Mouse (Mus musculus): ENCODE measurements around the gene Dlx3. TPM values are rescaled to one million over a fixed set of nuclear protein-coding genes. Genes with fewer than 3 reads are reported as not detected.

The Dlx3 gene
- polyA plus RNA-seq, 1 experiment from 2014 or later: 0.60 TPM

DNA sequence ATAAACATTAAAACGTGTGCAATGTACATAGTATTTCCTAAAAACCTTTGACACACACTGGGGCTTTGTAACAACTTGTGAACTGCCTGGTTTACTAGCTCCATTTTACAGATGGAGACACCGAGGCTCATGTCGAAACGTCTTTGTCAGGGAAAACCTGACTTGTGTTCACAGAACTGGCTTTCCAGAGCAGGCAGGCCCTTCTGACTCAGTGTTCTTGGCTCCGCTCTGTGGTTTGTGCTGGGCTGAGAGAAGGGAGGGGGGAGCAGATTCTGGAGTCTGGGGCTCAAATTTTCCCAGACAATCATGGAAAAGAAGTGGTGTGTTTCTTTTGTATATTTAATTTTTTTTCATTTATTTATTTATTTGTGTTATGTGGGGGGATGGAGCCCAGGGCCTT is 33.8 kb downstream of the Dlx3 start:
- Histone ChIP-seq H3K4me1 (replicated peaks) (peaks cover 4% of the 10 kb centered on the region), H3K4me2 (replicated peaks) (no peak overlapping the region), H3K9me3 (no peaks in the 10 kb centered on the region), H3K4me3 (replicated peaks) (no peak overlapping the region), H3K36me3 (no peaks in the 10 kb centered on the region), H3K27me3 (replicated peaks) (peaks cover 46% of the 10 kb centered on the region), H3K9ac (no peak overlapping the region), H3K27ac (no peak overlapping the region)
- ATAC-seq: no peak
- WGBS: 72% methylated on average over 5 of the region's 5 CpGs

DNA sequence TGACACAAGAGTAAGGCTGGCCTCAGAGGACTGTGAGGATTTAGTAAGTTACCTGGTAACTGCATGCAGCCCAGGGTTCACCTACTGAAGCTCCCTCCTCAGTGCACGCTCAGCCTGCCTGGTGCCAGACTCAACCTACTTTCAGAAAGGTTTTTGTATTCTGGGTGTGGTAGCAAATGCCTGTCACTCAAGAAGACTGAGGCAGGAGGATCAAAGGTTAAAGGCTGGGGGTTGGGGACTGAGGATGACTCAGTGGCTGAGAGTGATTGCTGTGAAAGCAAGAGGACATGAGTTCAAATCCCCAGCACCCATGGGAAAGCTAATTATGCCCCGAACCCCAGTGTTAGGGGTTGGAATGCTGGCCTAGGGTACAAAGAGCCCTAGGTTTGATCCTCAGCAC is 35.6 kb downstream of the Dlx3 start:
- Histone ChIP-seq H3K4me2 (replicated peaks) (no peak overlapping the region), H3K9ac (no peak overlapping the region), H3K4me1 (replicated peaks) (peaks cover 2% of the 10 kb centered on the region), H3K27ac (no peak overlapping the region), H3K9me3 (no peaks in the 10 kb centered on the region), H3K36me3 (no peaks in the 10 kb centered on the region), H3K27me3 (replicated peaks) (peaks cover 33% of the 10 kb centered on the region), H3K4me3 (replicated peaks) (no peak overlapping the region)
- WGBS: 76% methylated on average over 2 of the region's 2 CpGs
- no peak for ATAC-seq

DNA sequence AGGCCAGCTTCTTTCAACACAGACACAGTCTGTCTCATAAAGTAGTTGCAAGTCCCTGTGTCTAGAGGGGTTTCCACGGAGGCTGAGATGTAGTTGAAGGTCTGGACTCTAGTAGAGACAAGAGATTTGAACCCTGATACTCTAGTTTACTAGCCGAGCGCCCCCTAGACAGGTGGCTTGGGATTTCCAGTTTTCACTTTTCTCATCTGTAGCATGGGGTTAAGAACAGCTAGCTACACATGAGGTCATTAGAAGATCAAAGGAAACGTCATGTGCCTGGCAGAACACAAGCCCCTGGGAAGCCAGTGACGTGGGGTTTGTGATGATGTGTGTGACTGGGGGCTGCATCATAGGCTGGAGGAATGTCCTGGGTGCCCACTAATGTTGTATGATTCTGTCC is 37.4 kb downstream of the Dlx3 start:
- WGBS: 63% methylated on average over 5 of the region's 5 CpGs

DNA sequence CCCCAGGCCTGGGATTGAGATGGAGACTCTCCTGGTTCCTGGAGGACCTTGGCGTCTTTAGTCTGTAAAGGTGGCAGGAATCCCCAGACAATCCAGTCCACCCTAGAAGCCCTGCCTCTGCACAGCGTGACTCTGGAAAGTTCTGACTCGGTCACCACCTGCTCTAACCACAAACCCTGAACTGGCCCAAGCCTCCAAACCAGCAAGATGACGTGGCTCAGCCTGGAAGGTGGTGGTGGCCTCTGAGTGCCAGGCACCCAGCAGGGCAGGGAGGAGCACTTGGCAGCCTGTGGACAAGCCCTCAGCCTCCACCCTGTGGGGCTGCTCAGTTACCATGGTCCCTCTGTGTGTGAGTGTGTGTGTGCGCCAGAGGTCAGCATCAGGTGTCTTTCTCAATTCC is 38.0 kb downstream of the Dlx3 start:
- H3K9me3 ChIP-seq: no peaks in the 10 kb centered on the region
- H3K27ac ChIP-seq: no peak overlapping the region
- no peak overlapping the region for H3K4me3 ChIP-seq (replicated peaks)
- no peak overlapping the region for H3K9ac ChIP-seq
- H3K36me3 ChIP-seq: no peaks in the 10 kb centered on the region
- no peaks in the 10 kb centered on the region for H3K4me1 ChIP-seq (replicated peaks)
- no peak for ATAC-seq
- WGBS: 77% methylated on average over 5 of the region's 5 CpGs
- H3K27me3 ChIP-seq (replicated peaks): peaks cover 10% of the 10 kb centered on the region
- H3K4me2 ChIP-seq (replicated peaks): no peak overlapping the region

More for the DNA sequence above, 37.4 kb downstream of the Dlx3 start:
- ATAC-seq: no peak
- Histone ChIP-seq H3K27me3 (replicated peaks) (peaks cover 15% of the 10 kb centered on the region), H3K4me1 (replicated peaks) (no peaks in the 10 kb centered on the region), H3K36me3 (no peaks in the 10 kb centered on the region), H3K27ac (no peak overlapping the region), H3K4me2 (replicated peaks) (no peak overlapping the region), H3K9me3 (no peaks in the 10 kb centered on the region), H3K9ac (no peak overlapping the region), H3K4me3 (replicated peaks) (no peak overlapping the region)

DNA sequence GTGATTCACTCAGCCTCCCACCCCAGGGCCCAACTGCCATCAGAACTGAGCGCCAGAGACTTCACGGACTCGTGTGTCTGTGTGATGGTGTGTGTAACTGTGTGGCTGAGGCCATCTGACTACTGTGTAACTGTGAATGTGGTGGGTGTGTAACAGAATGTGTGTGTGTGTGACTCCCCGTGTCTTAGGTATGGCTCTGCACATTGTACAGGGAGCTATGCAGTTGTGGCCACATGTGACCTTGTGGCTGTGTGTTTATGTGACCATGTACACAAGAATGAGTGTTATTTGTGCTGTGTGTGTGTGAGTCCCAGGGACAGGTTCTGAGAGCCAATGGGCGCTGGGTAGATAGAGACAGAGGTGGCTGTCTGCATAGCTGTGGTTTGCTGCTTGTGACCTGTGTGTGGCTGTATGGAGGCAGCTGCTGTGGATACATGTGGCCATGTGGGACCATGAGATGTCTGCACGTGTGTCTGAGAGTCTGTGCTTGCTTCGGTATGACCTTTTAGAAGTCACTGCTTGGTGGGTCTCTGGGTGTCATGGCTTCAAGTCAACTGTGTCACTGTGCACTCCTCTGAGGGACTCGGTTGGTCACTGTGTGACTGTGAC is 39.9 kb downstream of the Dlx3 start:
- Histone ChIP-seq H3K27me3 (replicated peaks) (0 out of 2 replicates have a peak, but pooled peaks cover 5% of the 10 kb centered on the region), H3K9me3 (no peaks in the 10 kb centered on the region), H3K4me1 (replicated peaks) (no peaks in the 10 kb centered on the region), H3K27ac (no peak overlapping the region), H3K36me3 (no peaks in the 10 kb centered on the region), H3K4me2 (replicated peaks) (no peak overlapping the region), H3K4me3 (replicated peaks) (no peak overlapping the region), H3K9ac (no peak overlapping the region)
- WGBS: 87% methylated on average over 8 of the region's 8 CpGs
- ATAC-seq: no peak

DNA sequence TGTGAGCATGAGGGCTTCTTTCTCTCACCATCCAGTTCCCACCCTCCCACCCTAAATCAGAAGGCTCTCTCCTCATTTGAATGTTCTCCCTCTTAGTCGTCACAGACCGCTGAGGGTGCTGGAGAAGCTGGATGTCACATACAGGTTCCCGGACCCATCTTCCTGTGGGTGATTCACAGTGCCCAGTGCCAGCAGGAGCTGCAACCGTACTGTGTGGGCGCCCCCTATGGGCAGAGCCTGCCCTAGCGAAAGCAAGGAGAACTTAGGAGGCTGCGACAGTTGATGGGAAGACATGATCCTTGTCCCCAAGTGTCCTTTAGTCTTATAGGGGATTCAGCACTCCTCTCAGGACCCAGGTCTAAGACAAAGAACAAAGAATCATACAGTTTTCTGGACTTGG is 40.8 kb downstream of the Dlx3 start:
- no peaks in the 10 kb centered on the region for H3K4me1 ChIP-seq (replicated peaks)
- H3K9me3 ChIP-seq: no peaks in the 10 kb centered on the region
- WGBS: 51% methylated on average over 7 of the region's 7 CpGs
- no peak overlapping the region for H3K9ac ChIP-seq
- H3K27ac ChIP-seq: no peak overlapping the region
- no peaks in the 10 kb centered on the region for H3K36me3 ChIP-seq
- no peak overlapping the region for H3K4me3 ChIP-seq (replicated peaks)
- H3K27me3 ChIP-seq (replicated peaks): 0 out of 2 replicates have a peak, but pooled peaks cover 5% of the 10 kb centered on the region
- ATAC-seq: no peak
- no peak overlapping the region for H3K4me2 ChIP-seq (replicated peaks)

DNA sequence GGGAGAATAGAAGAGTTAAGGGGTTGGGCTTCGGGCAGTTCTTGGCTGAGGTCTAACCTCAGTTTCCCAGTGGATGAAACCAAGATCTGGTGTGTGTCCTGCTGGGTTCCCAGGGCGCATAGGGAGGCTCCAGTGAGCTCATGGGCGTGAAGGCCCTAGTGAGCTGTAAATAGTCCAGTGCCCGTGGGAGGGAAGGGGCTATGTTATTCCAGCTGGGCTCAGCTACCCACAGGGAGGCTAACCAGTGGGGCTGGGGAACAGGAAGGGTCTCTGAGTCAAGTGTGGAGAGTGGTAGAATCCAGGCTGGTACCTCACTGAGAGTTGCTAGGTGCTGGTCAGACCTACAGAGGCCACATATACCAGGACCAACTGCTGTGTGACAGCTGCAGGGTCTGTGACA is 41.8 kb downstream of the Dlx3 start:
- no peak overlapping the region for H3K4me2 ChIP-seq (replicated peaks)
- no peak for ATAC-seq
- H3K27me3 ChIP-seq (replicated peaks): no peaks in the 10 kb centered on the region
- no peak overlapping the region for H3K9ac ChIP-seq
- H3K4me3 ChIP-seq (replicated peaks): no peak overlapping the region
- no peaks in the 10 kb centered on the region for H3K36me3 ChIP-seq
- WGBS: 77% methylated on average over 4 of the region's 4 CpGs
- H3K4me1 ChIP-seq (replicated peaks): no peaks in the 10 kb centered on the region
- no peaks in the 10 kb centered on the region for H3K9me3 ChIP-seq
- no peak overlapping the region for H3K27ac ChIP-seq

DNA sequence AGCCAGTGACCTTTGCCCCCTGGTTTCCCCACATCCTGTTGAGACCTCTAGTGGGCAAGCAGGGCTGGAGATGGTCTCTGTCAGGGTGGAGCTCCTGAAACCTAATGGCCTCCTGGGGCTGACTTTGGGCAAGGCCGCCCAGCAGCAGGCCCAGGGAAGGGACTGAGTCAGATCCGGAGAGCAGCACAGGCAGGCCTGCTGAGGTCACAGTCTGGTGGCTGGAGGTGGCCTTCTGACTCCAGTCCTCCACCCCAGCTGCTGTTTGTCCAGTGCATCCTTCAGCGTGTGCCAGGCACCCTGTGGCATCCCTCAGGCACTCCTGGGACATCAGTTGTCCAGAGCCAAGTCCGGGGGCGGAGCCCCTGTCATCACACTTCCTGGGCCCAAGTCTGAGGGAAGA is 45.9 kb downstream of the Dlx3 start:
- no peak overlapping the region for H3K27ac ChIP-seq
- ATAC-seq: no peak
- H3K9ac ChIP-seq: no peak overlapping the region
- H3K27me3 ChIP-seq (replicated peaks): no peaks in the 10 kb centered on the region
- no peak overlapping the region for H3K4me2 ChIP-seq (replicated peaks)
- H3K4me3 ChIP-seq (replicated peaks): no peak overlapping the region
- no peaks in the 10 kb centered on the region for H3K36me3 ChIP-seq
- no peaks in the 10 kb centered on the region for H3K9me3 ChIP-seq
- no peaks in the 10 kb centered on the region for H3K4me1 ChIP-seq (replicated peaks)
- 71% methylated on average over 5 of the region's 5 CpGs for WGBS

Other genes with a start within 250 kb of the Dlx3 start
- 984 and 1,087 TPM in 2 replicates for gene Col1a1, start 183.9 kb upstream of the Dlx3 start, polyA plus RNA-seq (2015; fragmentation: Nextera tagmentation; extraction: Ambion mirVana)
- gene Hils1, start 152.5 kb upstream of the Dlx3 start, polyA plus RNA-seq (2015; fragmentation: Nextera tagmentation; extraction: Ambion mirVana): not detected in 2 replicates
- 0.19 TPM in 1 of 2 replicates, not detected in the other for gene Sgca, start 143.8 kb upstream of the Dlx3 start, polyA plus RNA-seq (2015; fragmentation: Nextera tagmentation; extraction: Ambion mirVana)
- gene Ppp1r9b, start 129.1 kb upstream of the Dlx3 start, polyA plus RNA-seq (2015; fragmentation: Nextera tagmentation; extraction: Ambion mirVana): 6.8 and 8.1 TPM in 2 replicates
- gene Samd14, start 110.2 kb upstream of the Dlx3 start, polyA plus RNA-seq (2015; fragmentation: Nextera tagmentation; extraction: Ambion mirVana): 15.0 and 15.3 TPM in 2 replicates
- 30.8 and 31.2 TPM in 2 replicates for gene Pdk2, start 78.8 kb upstream of the Dlx3 start, polyA plus RNA-seq (2015; fragmentation: Nextera tagmentation; extraction: Ambion mirVana)
- gene Itga3, start 43.3 kb upstream of the Dlx3 start, polyA plus RNA-seq (2015; fragmentation: Nextera tagmentation; extraction: Ambion mirVana): 32.8 and 35.6 TPM in 2 replicates
- 0.10 and 0.16 TPM in 2 replicates for gene Dlx4, start 26.1 kb downstream of the Dlx3 start, polyA plus RNA-seq (2015; fragmentation: Nextera tagmentation; extraction: Ambion mirVana)
- gene Tac4, start 141.4 kb downstream of the Dlx3 start, polyA plus RNA-seq (2015; fragmentation: Nextera tagmentation; extraction: Ambion mirVana): not detected in 2 replicates
- gene Kat7, start 190.1 kb downstream of the Dlx3 start, polyA plus RNA-seq (2015; fragmentation: Nextera tagmentation; extraction: Ambion mirVana): 67.3 and 68.7 TPM in 2 replicates
- 9.6 and 10.7 TPM in 2 replicates for gene Fam117a, start 216.9 kb downstream of the Dlx3 start, polyA plus RNA-seq (2015; fragmentation: Nextera tagmentation; extraction: Ambion mirVana)